In genomic region chr7:25154648-25155047, GRCm38 (mm10) we compare ENCODE assay signal across 10 mouse cellular contexts. TPM values are rescaled to one million over a fixed set of nuclear protein-coding genes. Genes with fewer than 3 reads are reported as not detected.
A peak's percentile ranks its signal among the peaks of the same experiment; 100 is the strongest.
DNase-seq lines count a peak whose midpoint lies in the region; ATAC-seq and TF ChIP-seq lines count a peak whose summit lies in the region.
"Had no signal": no experiment of that assay in that cellular context is flagged by ENCODE, and none has a peak within 500 bp of the region (broad histone marks: within the 10 kb centered on the region; RNA-seq: fewer than 3 reads in every experiment).

No protein-coding gene starts in this region.

- peak overlapping the region; percentile 46; the same call in 1 of the 2 replicates for H3K4me2 ChIP-seq in heart, embryonic 13.5 days
- H3K4me2 ChIP-seq in limb, embryonic 12.5 days: peak overlapping the region; percentile 37; the same call in 1 of the 2 replicates
- H3K4me2 ChIP-seq in neural tube, embryonic 12.5 days (replicated peaks): peak overlapping the region; percentile 54

- no peak for ATAC-seq in heart, embryonic 13.5 days (ENCODE audit: extremely low read depth, insufficient number of reproducible peaks, low FRiP score, low TSS enrichment)
- ATAC-seq in limb, embryonic 12.5 days (ENCODE audit: insufficient number of reproducible peaks, insufficient read depth, low FRiP score, low TSS enrichment, low read depth): no peak
- no peak for ATAC-seq in neural tube, embryonic 12.5 days (ENCODE audit: low FRiP score, low read depth)
- no peak for ATAC-seq in cerebellum, adult (ENCODE audit: insufficient number of reproducible peaks, low FRiP score, low TSS enrichment)

- H3K27ac ChIP-seq in heart, embryonic 13.5 days (replicated peaks): no peak overlapping the region
- H3K27ac ChIP-seq in limb, embryonic 12.5 days: no peak overlapping the region
- H3K27ac ChIP-seq in neural tube, embryonic 12.5 days: peak overlapping the region; percentile 88; the same call in 1 of the 2 replicates

- no peak for DNase-seq in heart, postnatal 4 days
- peak; percentile 55 for DNase-seq in brain, embryonic 14.5 days (ENCODE audit: low read depth)
- no peak for DNase-seq in right cerebral cortex, postnatal 36 days (ENCODE audit: low spot score in 2 of 2)
- DNase-seq in left cerebral cortex, adult 11 months (ENCODE audit: low spot score): no peak
- DNase-seq: lung, embryonic 14.5 days had no signal

- H3K36me3 ChIP-seq in heart, embryonic 13.5 days: no peaks in the 10 kb centered on the region
- no peaks in the 10 kb centered on the region for H3K36me3 ChIP-seq in limb, embryonic 12.5 days
- H3K36me3 ChIP-seq in neural tube, embryonic 12.5 days: no peaks in the 10 kb centered on the region
- H3K36me3 ChIP-seq: heart, embryonic 12.5 days had no signal

- no peak for TF ChIP-seq CTCF in brain, embryonic 14.5 days (IDR thresholded peaks at IDR 0.05; ENCODE audit: borderline replicate concordance, extremely low read depth, insufficient read depth, insufficient read length)

- TF ChIP-seq POLR2A in brain, embryonic 14.5 days (IDR thresholded peaks at IDR 0.05; ENCODE audit: borderline replicate concordance, extremely low read depth, insufficient read depth, insufficient read length, poor library complexity, severe bottlenecking): no peak

- H3K27me3 ChIP-seq in heart, embryonic 13.5 days (replicated peaks): peaks cover 95% of the 10 kb centered on the region
- H3K27me3 ChIP-seq in limb, embryonic 12.5 days: peaks cover 42% of the 10 kb centered on the region
- no peaks in the 10 kb centered on the region for H3K27me3 ChIP-seq in neural tube, embryonic 12.5 days (replicated peaks)

- no peaks in the 10 kb centered on the region for H3K9me3 ChIP-seq in heart, embryonic 13.5 days
- H3K9me3 ChIP-seq in limb, embryonic 12.5 days: no peaks in the 10 kb centered on the region
- no peaks in the 10 kb centered on the region for H3K9me3 ChIP-seq in neural tube, embryonic 12.5 days
- H3K9me3 ChIP-seq: heart, embryonic 12.5 days had no signal

- WGBS in heart, embryonic 13.5 days: 61% methylated on average over 4 of the region's 4 CpGs
- WGBS in limb, embryonic 12.5 days: 61% methylated on average over 4 of the region's 4 CpGs
- whole genome bisulfite sequencing in neural tube, embryonic 12.5 days: 52% methylated on average over 4 of the region's 4 CpGs

- no peak overlapping the region for H3K9ac ChIP-seq in heart, embryonic 13.5 days
- no peak overlapping the region for H3K9ac ChIP-seq in limb, embryonic 12.5 days (replicated peaks)
- peak overlapping the region; percentile 58 for H3K9ac ChIP-seq in neural tube, embryonic 12.5 days
- H3K9ac ChIP-seq: heart, embryonic 12.5 days; lung, embryonic 14.5 days had no signal

- H3K4me1 ChIP-seq in heart, embryonic 13.5 days: peaks cover 22% of the 10 kb centered on the region
- H3K4me1 ChIP-seq in limb, embryonic 12.5 days (replicated peaks): peaks cover 67% of the 10 kb centered on the region
- peaks cover 70% of the 10 kb centered on the region for H3K4me1 ChIP-seq in neural tube, embryonic 12.5 days

- no peak overlapping the region for H3K4me3 ChIP-seq in heart, embryonic 13.5 days
- no peak overlapping the region for H3K4me3 ChIP-seq in limb, embryonic 12.5 days (replicated peaks)
- peak overlapping the region; percentile 25; the same call in 1 of the 2 replicates for H3K4me3 ChIP-seq in neural tube, embryonic 12.5 days

RNA-seq across cellular contexts. Expression of gene Pou2f2, which starts 24.9 kb away (rescaled TPM):
- polyA plus RNA-seq in heart, embryonic 13.5 days (2015; fragmentation: Nextera tagmentation; extraction: Ambion mirVana): 0.43 and 0.51 TPM in 2 replicates
- total RNA-seq in heart, postnatal 4 days (2021): under 1 TPM; 0.36 to 0.79 TPM
- polyA plus RNA-seq in brain, embryonic 14.5 days (2012; rRNA removed): 44.6 and 57.5 TPM in 2 replicates
- polyA plus RNA-seq in limb, embryonic 12.5 days (2016; fragmentation: Nextera tagmentation; extraction: Ambion mirVana): 2.7 and 2.9 TPM in 2 replicates
- 28.1 and 32.6 TPM in 2 replicates for polyA plus RNA-seq in neural tube, embryonic 12.5 days (2016; fragmentation: Nextera tagmentation; extraction: Ambion mirVana)
